Mouse (Mus musculus) ES-E14 (cell line): ENCODE data around the gene Ankrd53.

Experiments
- HCFC1 ChIP-seq: IDR thresholded peaks from 2 replicates; pipeline ENCODE4 v1.6.1; 2012; ENCODE audit warnings: low read length, inconsistent platforms, borderline replicate concordance; ENCODE audit not compliant: insufficient read depth
- ZC3H11A ChIP-seq: IDR thresholded peaks from 2 replicates; pipeline ENCODE4 v1.6.1; 2012; ENCODE audit warnings: low read depth, mild to moderate bottlenecking, inconsistent platforms, low read length, borderline replicate concordance
- ZNF384 ChIP-seq: IDR thresholded peaks from 2 replicates; pipeline ENCODE4 v1.6.1; 2012; ENCODE audit warnings: low read depth, low read length, inconsistent platforms

- no peak for TF ChIP-seq HCFC1
- no peak for TF ChIP-seq ZNF384
- 0 out of 2 replicates have a peak, but pooled peaks have one; percentile 10 for TF ChIP-seq ZC3H11A
Measured at GRCm38 (mm10) chr6:83750171-83750684, 12.2 kb upstream of the Ankrd53 start.
